Mouse (Mus musculus): ENCODE measurements around the gene Sohlh1. TPM values are rescaled to one million over a fixed set of nuclear protein-coding genes. Genes with fewer than 3 reads are reported as not detected.

The Sohlh1 gene
- polyA plus RNA-seq, 1 experiment from 2014 or later: not detected

DNA sequence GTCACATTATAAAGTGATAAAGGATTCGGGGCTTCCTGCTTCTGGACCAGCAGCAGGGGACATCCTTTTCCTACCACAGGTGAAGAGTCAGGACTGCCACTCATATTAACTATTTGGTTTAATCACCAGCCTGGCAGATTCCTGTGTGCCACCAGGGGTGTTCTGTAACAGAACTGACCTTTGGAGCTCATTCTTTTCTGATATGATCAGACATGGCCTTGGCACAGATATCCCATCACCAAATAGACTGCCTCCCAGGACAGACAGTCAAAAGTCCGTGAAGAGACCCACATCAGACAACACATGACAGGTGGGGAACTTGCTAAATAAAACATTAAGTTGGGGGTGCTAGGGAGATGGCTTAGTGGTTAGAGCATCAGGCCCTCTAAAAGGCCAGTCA, 35.3 kb downstream of the Sohlh1 start:
- H3K27ac ChIP-seq (replicated peaks in 1 of 2; ENCODE audit: control insufficient read depth in 1 of 2, insufficient read depth in 1 of 2, low read depth in 2 of 2, low read length in 2 of 2): no peak overlapping the region
- no peak overlapping the region for H3K4me3 ChIP-seq (ENCODE audit: control insufficient read depth in 1 of 2, insufficient read depth in 1 of 2, low read depth in 1 of 2, low read length in 2 of 2)
- WGBS: 65% methylated on average over 2 of the region's 2 CpGs
- H3K9me3 ChIP-seq (ENCODE audit: control insufficient read depth, low read length): no peaks in the 10 kb centered on the region
- no peak for ATAC-seq (ENCODE audit: insufficient number of reproducible peaks, insufficient read depth, low FRiP score, low read depth)
- H3K9ac ChIP-seq (ENCODE audit: low read length): no peak overlapping the region
- H3K4me2 ChIP-seq (ENCODE audit: low read length): no peak overlapping the region
- no peaks in the 10 kb centered on the region for H3K4me1 ChIP-seq (ENCODE audit: control insufficient read depth in 2 of 2, insufficient read depth in 2 of 2, low read length in 2 of 2)
- H3K27me3 ChIP-seq (ENCODE audit: control insufficient read depth, insufficient read depth, low read length): no peaks in the 10 kb centered on the region
- H3K36me3 ChIP-seq (ENCODE audit: control insufficient read depth, insufficient read depth, low read length): no peaks in the 10 kb centered on the region

DNA sequence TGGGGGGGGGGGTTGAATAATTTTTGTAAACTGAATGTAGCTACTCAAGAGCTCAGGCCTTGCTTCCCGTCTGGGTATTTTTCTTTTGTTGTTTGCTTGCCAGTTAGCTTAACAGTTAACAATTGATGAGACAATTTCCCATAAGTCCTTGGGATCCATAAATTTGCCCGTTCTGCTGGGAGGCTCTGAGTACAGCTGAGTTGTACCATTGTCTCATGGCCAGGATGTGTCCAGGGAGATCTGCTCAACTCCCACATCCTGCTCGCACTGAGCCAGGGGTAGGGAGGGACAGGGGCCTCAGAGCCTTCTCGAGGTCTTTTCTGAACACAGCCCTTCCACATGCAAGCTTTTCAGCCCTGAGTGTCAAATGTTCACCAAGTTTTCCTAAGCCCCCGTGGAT, 49.0 kb downstream of the Sohlh1 start:
- Histone ChIP-seq H3K9me3 (ENCODE audit: control insufficient read depth, low read length) (no peaks in the 10 kb centered on the region), H3K9ac (ENCODE audit: low read length) (no peak overlapping the region), H3K27ac (replicated peaks in 1 of 2; ENCODE audit: control insufficient read depth in 1 of 2, insufficient read depth in 1 of 2, low read depth in 2 of 2, low read length in 2 of 2) (no peak overlapping the region), H3K4me2 (ENCODE audit: low read length) (no peak overlapping the region), H3K36me3 (ENCODE audit: control insufficient read depth, insufficient read depth, low read length) (no peaks in the 10 kb centered on the region), H3K27me3 (ENCODE audit: control insufficient read depth, insufficient read depth, low read length) (no peaks in the 10 kb centered on the region), H3K4me1 (ENCODE audit: control insufficient read depth in 2 of 2, insufficient read depth in 2 of 2, low read length in 2 of 2) (no peaks in the 10 kb centered on the region), H3K4me3 (ENCODE audit: control insufficient read depth in 1 of 2, insufficient read depth in 1 of 2, low read depth in 1 of 2, low read length in 2 of 2) (no peak overlapping the region)
- 47% methylated on average over 5 of the region's 5 CpGs for WGBS
- ATAC-seq (ENCODE audit: insufficient number of reproducible peaks, insufficient read depth, low FRiP score, low read depth): no peak

GRCm38 (mm10) chr2:25797635-25798034, 49.4 kb downstream of the Sohlh1 start:
- Histone ChIP-seq H3K4me1 (ENCODE audit: control insufficient read depth in 2 of 2, insufficient read depth in 2 of 2, low read length in 2 of 2) (no peaks in the 10 kb centered on the region), H3K27ac (replicated peaks in 1 of 2; ENCODE audit: control insufficient read depth in 1 of 2, insufficient read depth in 1 of 2, low read depth in 2 of 2, low read length in 2 of 2) (no peak overlapping the region), H3K4me3 (ENCODE audit: control insufficient read depth in 1 of 2, insufficient read depth in 1 of 2, low read depth in 1 of 2, low read length in 2 of 2) (no peak overlapping the region), H3K9me3 (ENCODE audit: control insufficient read depth, low read length) (no peaks in the 10 kb centered on the region), H3K36me3 (ENCODE audit: control insufficient read depth, insufficient read depth, low read length) (no peaks in the 10 kb centered on the region), H3K27me3 (ENCODE audit: control insufficient read depth, insufficient read depth, low read length) (no peaks in the 10 kb centered on the region), H3K9ac (ENCODE audit: low read length) (no peak overlapping the region), H3K4me2 (ENCODE audit: low read length) (no peak overlapping the region)
- 12% methylated on average over 2 of the region's 2 CpGs for WGBS
- no peak for ATAC-seq (ENCODE audit: insufficient number of reproducible peaks, insufficient read depth, low FRiP score, low read depth)

Other genes with a start within 250 kb of the Sohlh1 start
- 41.9 and 42.1 TPM in 2 replicates for gene Rabl6, start 238.7 kb downstream of the Sohlh1 start, polyA plus RNA-seq (2014; fragmentation: Nextera tagmentation; extraction: Ambion mirVana)
- 0.07 and 0.27 TPM in 2 replicates for gene Ccdc183, start 229.6 kb downstream of the Sohlh1 start, polyA plus RNA-seq (2014; fragmentation: Nextera tagmentation; extraction: Ambion mirVana)
- gene Tmem141, start 225.2 kb downstream of the Sohlh1 start, polyA plus RNA-seq (2014; fragmentation: Nextera tagmentation; extraction: Ambion mirVana): 22.8 and 28.2 TPM in 2 replicates
- 1.8 and 3.2 TPM in 2 replicates for gene Fcna, start 219.2 kb downstream of the Sohlh1 start, polyA plus RNA-seq (2014; fragmentation: Nextera tagmentation; extraction: Ambion mirVana)
- gene Lcn8, start 194.1 kb downstream of the Sohlh1 start, polyA plus RNA-seq (2014; fragmentation: Nextera tagmentation; extraction: Ambion mirVana): not detected in 2 replicates
- gene Lcn5, start 189.3 kb downstream of the Sohlh1 start, polyA plus RNA-seq (2014; fragmentation: Nextera tagmentation; extraction: Ambion mirVana): not detected in 2 replicates
- gene Lcn6, start 170.5 kb downstream of the Sohlh1 start, polyA plus RNA-seq (2014; fragmentation: Nextera tagmentation; extraction: Ambion mirVana): not detected in 2 replicates
- not detected in 2 replicates for gene Lcn10, start 164.5 kb downstream of the Sohlh1 start, polyA plus RNA-seq (2014; fragmentation: Nextera tagmentation; extraction: Ambion mirVana)
- not detected in 2 replicates for gene Obp2a, start 147.2 kb downstream of the Sohlh1 start, polyA plus RNA-seq (2014; fragmentation: Nextera tagmentation; extraction: Ambion mirVana)
- 36.7 and 44.1 TPM in 2 replicates for gene Bmyc, start 140.5 kb downstream of the Sohlh1 start, polyA plus RNA-seq (2014; fragmentation: Nextera tagmentation; extraction: Ambion mirVana)
- gene Obp2b, start 110.2 kb downstream of the Sohlh1 start, polyA plus RNA-seq (2014; fragmentation: Nextera tagmentation; extraction: Ambion mirVana): not detected in 2 replicates
- not detected in 2 replicates for gene Lcn3, start 81.7 kb downstream of the Sohlh1 start, polyA plus RNA-seq (2014; fragmentation: Nextera tagmentation; extraction: Ambion mirVana)
- not detected in 2 replicates for gene Lcn11, start 70.2 kb downstream of the Sohlh1 start, polyA plus RNA-seq (2014; fragmentation: Nextera tagmentation; extraction: Ambion mirVana)
- gene Gm13539, start 65.0 kb downstream of the Sohlh1 start, polyA plus RNA-seq (2014; fragmentation: Nextera tagmentation; extraction: Ambion mirVana): not detected in 2 replicates
- not detected in 2 replicates for gene Glt6d1, start 31.4 kb downstream of the Sohlh1 start, polyA plus RNA-seq (2014; fragmentation: Nextera tagmentation; extraction: Ambion mirVana)
- not detected in 2 replicates for gene Lcn9, start 24.1 kb downstream of the Sohlh1 start, polyA plus RNA-seq (2014; fragmentation: Nextera tagmentation; extraction: Ambion mirVana)
- gene Kcnt1, start 16.5 kb upstream of the Sohlh1 start, polyA plus RNA-seq (2014; fragmentation: Nextera tagmentation; extraction: Ambion mirVana): 0.23 TPM in 1 of 2 replicates, not detected in the other
- gene Camsap1, start 136.0 kb upstream of the Sohlh1 start, polyA plus RNA-seq (2014; fragmentation: Nextera tagmentation; extraction: Ambion mirVana): 15.5 and 18.6 TPM in 2 replicates
- gene Ubac1, start 174.5 kb upstream of the Sohlh1 start, polyA plus RNA-seq (2014; fragmentation: Nextera tagmentation; extraction: Ambion mirVana): 113 and 114 TPM in 2 replicates